Mouse (Mus musculus) C2C12 (cell line): ENCODE results near the gene Ptprn2.

Experiments used
- CEBPB ChIP-seq: IDR thresholded peaks from one replicate; pipeline ENCODE4 v1.6.1; 2011; ENCODE audit warnings: low read depth, mild to moderate bottlenecking, control low read depth, moderate library complexity
- CTCF ChIP-seq: IDR thresholded peaks from one replicate; pipeline ENCODE4 v1.5.1; 2011; ENCODE audit not compliant: control insufficient read depth, insufficient read depth, insufficient read length
- FOSL1 ChIP-seq: IDR thresholded peaks from one replicate; pipeline ENCODE4 v1.8.0; 2011; ENCODE audit warnings: mild to moderate bottlenecking, low read length; ENCODE audit not compliant: poor library complexity, insufficient read depth, severe bottlenecking
- MAX ChIP-seq: IDR thresholded peaks from one replicate; pipeline ENCODE4 v1.6.1; 2011; ENCODE audit warnings: mild to moderate bottlenecking, control low read depth
- MYOG ChIP-seq: IDR thresholded peaks from one replicate; pipeline ENCODE4 v1.6.1; 2011; ENCODE audit not compliant: control insufficient read depth, insufficient read length; ENCODE audit errors: extremely low read depth
- USF1 ChIP-seq: IDR thresholded peaks from one replicate; pipeline ENCODE4 v1.6.1; 2011; ENCODE audit warnings: low read depth, mild to moderate bottlenecking, control low read depth, moderate library complexity

- no peak for TF ChIP-seq CTCF
- TF ChIP-seq MAX, result no peak
- TF ChIP-seq USF1, result no peak
- no peak for TF ChIP-seq FOSL1
- no peak for TF ChIP-seq CEBPB
- no peak for TF ChIP-seq MYOG
Observed at GRCm38 (mm10) chr12:116711133-116711532, 225.6 kb downstream of the Ptprn2 start.
